Mouse (Mus musculus): ENCODE results near the gene Kifap3.
"Not testable (repeated sequence)": the region's sequence is repeated elsewhere in the genome, so short reads cannot be mapped to it uniquely, and the experiment has no call there.

- TF ChIP-seq POLR2A, CTCF (IDR thresholded peaks at IDR 0.05; ENCODE audit: extremely low read depth, insufficient read depth, low read length): not testable (repeated sequence)
Measured at GRCm38 (mm10) chr1:163838482-163838881, 59.1 kb downstream of the Kifap3 start.
